Mouse (Mus musculus): ENCODE results near the gene Ccdc97. TPM values are rescaled to one million over a fixed set of nuclear protein-coding genes. Genes with fewer than 3 reads are reported as not detected.

The Ccdc97 gene
- polyA plus RNA-seq, 1 experiment = 72.4 TPM

DNA sequence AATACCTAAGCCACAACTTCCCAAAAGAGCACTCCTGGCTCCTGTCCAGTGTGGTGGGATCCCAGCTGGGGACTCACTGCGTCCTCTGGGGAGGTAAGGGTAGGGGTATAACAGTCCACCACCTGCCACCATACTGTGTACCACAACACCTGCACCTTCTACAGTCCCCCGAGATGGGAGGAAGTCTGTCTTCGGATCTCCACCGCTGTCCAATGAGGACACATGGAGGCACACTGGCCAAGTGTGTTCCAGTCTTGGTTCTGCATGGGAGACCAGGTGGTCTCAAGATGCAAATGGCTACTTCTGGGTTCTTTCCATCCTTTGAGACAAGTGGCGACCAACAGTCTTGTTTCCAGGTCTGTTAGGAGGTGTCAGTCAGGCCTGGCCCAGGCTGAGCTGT is 7.7 kb downstream of the Ccdc97 start:
- 72% methylated on average over 5 of the region's 5 CpGs for WGBS
- TF ChIP-seq POLR2A (IDR thresholded peaks at IDR 0.05; ENCODE audit: low read depth, low read length) = no peak
- TF ChIP-seq CTCF (IDR thresholded peaks at IDR 0.05; ENCODE audit: extremely low read depth, insufficient read length, insufficient replicate concordance, low read depth, low read length) = no peak
- peak overlapping the region; percentile 20; the same call in 1 of the 2 replicates for H3K27ac ChIP-seq (ENCODE audit: insufficient read depth, low read depth, low read length)
- peaks cover 13% of the 10 kb centered on the region for H3K4me1 ChIP-seq (ENCODE audit: control insufficient read depth, insufficient read depth, insufficient read length, low read length)
- no peak overlapping the region for H3K4me3 ChIP-seq (ENCODE audit: low read depth, low read length)
- H3K36me3 ChIP-seq (ENCODE audit: control insufficient read depth, insufficient read depth, low read length) = peaks cover 39% of the 10 kb centered on the region
- no peaks in the 10 kb centered on the region for H3K27me3 ChIP-seq (ENCODE audit: control insufficient read depth, insufficient read depth, low read length)

DNA sequence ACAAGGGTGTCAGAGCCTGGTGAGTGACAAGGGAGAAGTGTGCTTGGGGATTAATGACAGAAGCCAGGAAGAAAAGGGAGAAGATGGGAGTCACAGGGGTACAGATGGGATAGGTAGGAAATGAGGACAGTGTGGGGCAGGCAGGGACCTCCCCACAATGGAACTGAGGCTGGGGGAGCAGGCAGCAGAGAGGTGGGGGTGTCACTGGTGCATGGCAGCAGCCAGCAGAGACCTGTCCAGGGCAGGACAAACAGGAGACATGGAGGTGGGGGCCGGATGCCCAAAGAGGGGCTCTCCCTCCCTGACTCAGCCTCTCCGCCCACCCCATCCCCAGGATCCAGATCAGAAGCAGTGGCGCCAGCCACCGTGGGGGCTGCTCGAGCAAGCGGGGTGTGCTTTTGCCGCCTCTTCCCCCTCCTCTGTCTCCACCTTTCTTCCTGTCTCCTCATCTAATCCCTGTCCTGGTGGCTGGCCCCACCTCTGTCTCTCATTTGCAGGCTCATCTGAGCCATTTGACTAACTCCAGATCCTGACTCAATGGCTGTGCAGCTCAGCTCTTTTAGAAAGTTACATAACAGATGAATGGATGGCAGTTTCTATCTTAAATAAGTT is 8.3 kb downstream of the Ccdc97 start:
- Histone ChIP-seq H3K4me3 (ENCODE audit: low read depth, low read length) (no peak overlapping the region), H3K27me3 (ENCODE audit: control insufficient read depth, insufficient read depth, low read length) (no peaks in the 10 kb centered on the region), H3K27ac (ENCODE audit: insufficient read depth, low read depth, low read length) (peak overlapping the region; percentile 39; the same call in 1 of the 2 replicates), H3K4me1 (ENCODE audit: control insufficient read depth, insufficient read depth, insufficient read length, low read length) (peaks cover 17% of the 10 kb centered on the region), H3K36me3 (ENCODE audit: control insufficient read depth, insufficient read depth, low read length) (peaks cover 35% of the 10 kb centered on the region)
- 37% methylated on average over 7 of the region's 7 CpGs for WGBS
- TF ChIP-seq POLR2A (IDR thresholded peaks at IDR 0.05; ENCODE audit: low read depth, low read length) (no peak), CTCF (IDR thresholded peaks at IDR 0.05; ENCODE audit: extremely low read depth, insufficient read length, insufficient replicate concordance, low read depth, low read length) (no peak)

DNA sequence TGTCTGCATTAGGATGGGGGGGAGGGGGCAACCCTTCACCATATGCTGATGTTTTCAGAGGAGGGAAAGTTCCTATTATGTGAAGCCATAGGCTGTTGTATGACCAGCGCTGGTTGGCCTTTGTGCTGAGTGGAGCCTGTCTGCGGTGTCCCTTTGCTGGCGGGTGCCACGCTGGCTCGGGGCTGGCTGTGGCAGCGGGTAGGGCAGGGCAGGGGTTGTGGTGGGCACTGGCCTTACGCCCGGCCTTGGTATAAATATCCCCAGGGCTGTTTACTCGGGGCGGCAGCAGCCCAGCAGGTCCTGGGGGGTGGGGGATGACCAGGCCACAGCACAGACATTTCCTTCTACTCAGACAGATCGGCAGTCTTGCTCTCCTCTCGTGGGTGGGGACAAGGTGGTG is 8.9 kb downstream of the Ccdc97 start:
- TF ChIP-seq POLR2A (IDR thresholded peaks at IDR 0.05; ENCODE audit: low read depth, low read length) (no peak), CTCF (IDR thresholded peaks at IDR 0.05; ENCODE audit: extremely low read depth, insufficient read length, insufficient replicate concordance, low read depth, low read length) (no peak)
- Histone ChIP-seq H3K4me1 (ENCODE audit: control insufficient read depth, insufficient read depth, insufficient read length, low read length) (peaks cover 17% of the 10 kb centered on the region), H3K27me3 (ENCODE audit: control insufficient read depth, insufficient read depth, low read length) (no peaks in the 10 kb centered on the region), H3K36me3 (ENCODE audit: control insufficient read depth, insufficient read depth, low read length) (peaks cover 28% of the 10 kb centered on the region), H3K27ac (ENCODE audit: insufficient read depth, low read depth, low read length) (peak overlapping the region; percentile 17; the same call in 1 of the 2 replicates), H3K4me3 (ENCODE audit: low read depth, low read length) (no peak overlapping the region)
- WGBS = 16% methylated on average over 12 of the region's 12 CpGs

DNA sequence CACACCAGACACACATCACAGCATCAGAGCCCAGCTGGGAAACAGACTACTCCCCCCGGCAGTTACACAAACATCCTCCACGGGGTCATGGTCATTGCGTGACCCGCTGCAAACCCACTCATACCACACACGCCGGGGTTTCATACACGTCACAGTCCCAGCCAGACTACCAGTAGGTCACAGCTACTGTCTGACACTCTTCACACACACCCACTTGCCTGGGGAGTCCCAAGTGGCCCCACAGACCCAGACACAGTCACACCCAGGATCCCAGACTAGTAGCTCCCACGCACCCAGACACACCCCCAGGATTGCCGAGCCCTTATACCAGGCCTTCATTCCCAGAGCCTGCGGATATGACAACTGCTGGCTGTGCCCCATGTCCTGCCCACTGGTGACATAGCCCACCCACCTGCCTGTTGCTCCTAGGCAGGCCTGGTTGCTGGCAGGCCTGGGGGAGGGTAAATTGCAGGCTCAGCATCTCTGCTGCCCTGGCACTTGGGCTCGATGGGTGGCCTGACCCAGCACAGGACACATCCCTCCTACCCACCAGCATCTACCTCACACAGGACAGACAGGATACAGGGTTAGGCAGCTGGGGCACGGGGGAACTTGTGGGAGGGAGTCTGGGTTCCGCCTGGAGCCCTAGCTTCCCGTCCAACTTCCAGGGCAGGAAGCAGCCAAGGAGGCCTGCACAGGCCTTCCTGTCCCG is 11.2 kb downstream of the Ccdc97 start:
- Histone ChIP-seq H3K4me1 (ENCODE audit: control insufficient read depth, insufficient read depth, insufficient read length, low read length) (peaks cover 21% of the 10 kb centered on the region), H3K27me3 (ENCODE audit: control insufficient read depth, insufficient read depth, low read length) (no peaks in the 10 kb centered on the region), H3K4me3 (ENCODE audit: low read depth, low read length) (no peak overlapping the region), H3K36me3 (ENCODE audit: control insufficient read depth, insufficient read depth, low read length) (peaks cover 7% of the 10 kb centered on the region), H3K27ac (ENCODE audit: insufficient read depth, low read depth, low read length) (peak overlapping the region; percentile 67)
- 64% methylated on average over 15 of the region's 15 CpGs for WGBS
- TF ChIP-seq CTCF (IDR thresholded peaks at IDR 0.05; ENCODE audit: extremely low read depth, insufficient read length, insufficient replicate concordance, low read depth, low read length) (no peak), POLR2A (IDR thresholded peaks at IDR 0.05; ENCODE audit: low read depth, low read length) (no peak)

DNA sequence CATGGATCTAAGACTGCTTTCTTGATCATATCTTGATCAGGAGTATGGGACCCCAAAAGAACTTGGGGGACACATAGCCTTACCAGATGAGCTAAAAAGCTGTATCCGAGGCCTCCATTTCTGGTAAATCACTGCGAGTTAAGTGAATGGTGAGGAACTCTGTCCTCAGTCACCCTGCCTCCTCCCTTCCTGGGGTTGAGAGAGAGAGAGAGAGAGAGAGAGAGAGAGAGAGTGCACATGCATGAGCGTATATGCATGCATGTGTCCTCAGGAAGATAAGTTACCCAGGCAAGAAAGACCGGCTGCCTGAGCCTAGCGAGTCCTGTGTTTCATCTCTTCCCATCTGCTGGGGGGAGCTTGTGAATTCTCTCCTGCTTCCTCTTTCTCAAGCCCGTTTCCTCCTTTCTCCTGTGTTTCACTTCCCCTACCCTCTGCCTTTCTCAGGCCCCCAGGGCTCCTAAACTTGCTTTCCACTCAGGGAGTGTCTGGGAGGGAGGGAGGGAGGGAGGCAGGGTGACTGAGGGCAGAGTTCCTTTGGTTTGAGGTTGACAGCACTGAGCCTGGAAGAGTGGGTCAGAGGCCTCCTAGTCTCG is 12.2 kb downstream of the Ccdc97 start:
- Histone ChIP-seq H3K4me3 (ENCODE audit: low read depth, low read length) (no peak overlapping the region), H3K4me1 (ENCODE audit: control insufficient read depth, insufficient read depth, insufficient read length, low read length) (peaks cover 17% of the 10 kb centered on the region), H3K27me3 (ENCODE audit: control insufficient read depth, insufficient read depth, low read length) (no peaks in the 10 kb centered on the region), H3K36me3 (ENCODE audit: control insufficient read depth, insufficient read depth, low read length) (no peaks in the 10 kb centered on the region), H3K27ac (ENCODE audit: insufficient read depth, low read depth, low read length) (peak overlapping the region; percentile 71; the same call in 1 of the 2 replicates)
- no peak for TF ChIP-seq CTCF (IDR thresholded peaks at IDR 0.05; ENCODE audit: extremely low read depth, insufficient read length, insufficient replicate concordance, low read depth, low read length)
- TF ChIP-seq POLR2A (IDR thresholded peaks at IDR 0.05; ENCODE audit: low read depth, low read length) = no peak
- 57% methylated on average over 7 of the region's 7 CpGs for WGBS

DNA sequence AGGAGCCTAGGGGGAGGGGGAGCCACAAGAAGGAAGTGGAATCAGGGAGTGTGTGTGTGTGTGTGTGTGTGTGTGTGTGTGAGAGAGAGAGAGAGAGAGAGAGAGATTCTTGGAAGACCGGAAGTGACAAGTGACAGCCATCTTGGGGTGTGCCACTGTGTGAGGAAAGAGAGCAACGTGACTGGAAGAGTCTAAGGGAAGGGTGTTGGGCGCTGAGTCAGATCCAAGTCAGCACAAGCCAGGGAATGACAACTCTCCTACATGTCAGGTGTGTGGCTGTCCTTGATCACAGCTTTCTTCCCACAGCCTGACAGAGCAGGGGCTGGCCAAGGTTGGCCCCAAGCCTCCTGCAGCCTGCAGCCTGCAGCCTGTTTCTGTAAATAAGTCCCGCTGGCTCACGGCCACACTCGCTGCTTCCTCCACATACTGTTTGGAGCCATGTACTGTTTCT is 13.1 kb downstream of the Ccdc97 start:
- Histone ChIP-seq H3K36me3 (ENCODE audit: control insufficient read depth, insufficient read depth, low read length) (no peaks in the 10 kb centered on the region), H3K27ac (ENCODE audit: insufficient read depth, low read depth, low read length) (peak overlapping the region; percentile 71), H3K4me3 (ENCODE audit: low read depth, low read length) (no peak overlapping the region), H3K27me3 (ENCODE audit: control insufficient read depth, insufficient read depth, low read length) (no peaks in the 10 kb centered on the region), H3K4me1 (ENCODE audit: control insufficient read depth, insufficient read depth, insufficient read length, low read length) (peaks cover 15% of the 10 kb centered on the region)
- 31% methylated on average over 6 of the region's 6 CpGs for WGBS
- no peak for TF ChIP-seq CTCF (IDR thresholded peaks at IDR 0.05; ENCODE audit: extremely low read depth, insufficient read length, insufficient replicate concordance, low read depth, low read length)
- TF ChIP-seq POLR2A (IDR thresholded peaks at IDR 0.05; ENCODE audit: low read depth, low read length) = no peak

All from small intestine, adult 2 months (tissue).